Mouse (Mus musculus) left cerebral cortex, postnatal 10 days (tissue): ENCODE measurements at regions not wholly inside any gene's neighbourhood (a gene's known extent, or its start where the extent isn't known, plus 50 kb on each side); places are given as distances from the start of the nearest gene placed in this dataset.

Experiments used
- DNase-seq, 2 experiments: peaks; one replicate each; pipeline ENCODE4 v3.0.0; 2021 to 2022; ENCODE audit warnings: low spot score in 2 of 2, mixed read lengths in 1 of 2; ENCODE audit errors: extremely low spot score in 1 of 2
- intact Hi-C: fragments of 180-260 bp; cut with DNase I; formaldehyde crosslinking; loops from one replicate; pipeline ENCODE4 v1.15.1; 2025

DNA sequence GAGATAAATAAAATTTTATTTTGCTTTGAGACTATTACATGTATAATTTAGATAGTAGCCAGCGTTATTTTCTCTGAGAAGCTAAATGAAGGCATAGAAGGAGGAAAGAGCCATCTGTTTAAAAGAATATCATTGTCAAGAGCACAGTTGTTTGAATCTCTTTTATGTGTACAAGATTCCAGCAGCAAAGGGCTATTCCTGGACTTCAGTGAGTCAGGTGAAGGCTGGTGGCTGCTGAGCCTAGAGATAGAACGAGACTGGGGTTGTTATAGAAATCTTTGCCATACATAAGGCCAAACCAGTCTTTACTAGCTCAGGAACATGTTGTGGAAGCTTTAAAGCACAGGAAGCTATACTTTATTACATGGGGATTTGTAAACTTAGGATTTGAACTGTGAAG lies 261.6 kb downstream of the Adcyap1 start:
- intact Hi-C loops: no loop called here
- no peak for DNase-seq

DNA sequence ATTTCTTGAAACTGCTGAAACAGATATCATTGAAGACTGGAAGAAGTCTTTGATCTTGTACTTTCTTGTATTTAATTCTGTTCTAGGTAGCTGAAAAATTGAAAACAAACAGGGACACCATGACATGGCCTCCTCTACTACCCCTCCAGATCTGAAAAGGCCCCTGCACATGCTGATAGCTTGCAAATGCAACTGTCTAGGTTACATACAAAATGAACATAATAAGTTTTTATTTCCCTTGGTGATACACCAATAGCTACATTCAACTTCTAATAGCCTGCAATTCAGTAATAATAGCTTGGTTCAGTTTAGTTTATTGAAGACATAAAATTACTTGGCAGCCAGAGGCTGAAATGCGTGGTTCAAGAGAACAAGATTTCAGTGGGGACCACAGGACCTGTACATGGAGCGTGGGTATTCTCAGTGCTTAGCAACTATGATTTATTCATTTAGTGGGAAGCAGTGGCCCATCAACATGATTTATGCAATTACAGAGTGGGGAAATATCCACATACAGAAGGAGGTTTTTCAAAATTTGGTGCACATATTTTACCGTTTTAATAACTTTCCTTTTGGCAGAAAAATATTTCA lies 264.9 kb downstream of the Adcyap1 start:
- DNase-seq: no peak
- intact Hi-C loops: no loop called here

DNA sequence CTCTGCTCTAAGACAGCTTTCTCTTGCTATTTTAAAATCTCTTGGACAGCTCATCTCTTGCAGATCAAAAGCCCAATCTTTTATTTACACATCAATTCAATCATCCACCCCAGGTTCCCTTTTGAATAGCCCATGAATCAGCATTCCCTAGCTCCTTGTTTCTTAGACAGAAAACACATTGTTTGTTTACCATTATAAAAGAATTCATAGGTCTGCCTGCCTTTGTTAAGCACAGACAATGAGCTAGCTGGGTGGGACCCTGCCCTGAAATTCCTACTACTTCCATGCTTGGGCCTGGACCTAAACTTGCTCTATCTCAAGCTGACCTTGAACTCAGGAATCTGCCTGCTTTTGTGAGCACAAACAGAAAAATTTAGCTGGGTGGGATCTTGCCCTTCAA lies 283.6 kb downstream of the Adcyap1 start:
- intact Hi-C loops: no loop called here
- DNase-seq: no peak

- intact Hi-C loops: no loop called here
- no peak for DNase-seq
Measured at GRCm38 (mm10) chr17:93484540-93484939, 285.7 kb downstream of the Adcyap1 start.

DNA sequence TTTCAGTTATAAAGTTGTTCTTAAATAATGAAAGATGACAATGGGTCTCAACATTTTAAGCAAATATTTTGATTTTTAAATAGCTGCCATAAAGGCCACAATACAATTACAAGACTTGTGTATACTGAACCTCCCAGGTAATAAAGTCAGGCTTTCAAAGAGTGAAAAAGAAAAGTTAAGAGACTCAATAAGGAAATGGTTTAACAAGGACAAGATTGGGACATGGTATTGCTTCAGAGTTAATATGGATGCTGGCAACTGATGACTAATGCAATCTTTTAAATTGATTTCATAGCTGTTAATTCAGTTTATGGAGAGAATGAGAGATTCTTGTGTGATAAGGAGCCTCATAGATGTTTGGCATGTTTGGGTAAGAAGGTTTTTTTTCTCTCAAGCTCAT lies 287.6 kb downstream of the Adcyap1 start:
- no peak for DNase-seq
- intact Hi-C loops: no loop called here

DNA sequence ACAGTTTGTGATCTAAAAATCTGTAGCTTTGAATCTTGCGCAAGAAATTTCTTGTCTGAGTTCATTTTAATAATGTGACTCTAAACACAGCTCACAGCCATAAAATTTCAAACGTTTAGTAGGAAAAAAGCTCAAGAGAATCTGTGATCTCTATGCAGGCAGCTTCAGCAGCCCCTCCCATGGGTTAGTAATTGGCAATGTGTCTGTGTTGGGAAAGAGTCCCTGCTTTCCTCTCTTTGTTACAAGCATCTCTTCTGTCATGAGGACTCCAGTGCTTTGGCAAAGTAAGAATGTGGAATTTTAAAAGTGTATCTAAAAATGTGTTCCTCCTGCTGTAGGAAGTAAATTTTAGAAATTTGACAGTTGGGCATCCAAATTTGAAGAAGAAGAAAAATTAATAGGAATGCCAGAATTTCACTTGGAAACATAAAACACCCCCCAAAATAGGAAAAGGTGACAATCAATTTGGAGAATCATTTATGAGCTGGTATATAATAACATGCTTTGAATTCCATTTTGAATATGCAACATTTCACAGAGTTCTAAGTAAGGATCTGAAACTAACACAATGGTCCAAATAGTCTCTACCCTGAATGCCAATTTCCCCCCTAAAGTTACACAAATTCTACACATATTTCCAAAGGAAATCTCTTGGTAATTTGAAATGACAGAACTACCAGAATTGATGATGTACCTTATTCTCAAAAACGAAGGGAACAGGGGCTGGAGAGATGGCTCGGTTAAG lies 291.3 kb downstream of the Adcyap1 start:
- DNase-seq: peak in 1 of 2 experiments; percentile 48
- intact Hi-C loops: no loop called here

DNA sequence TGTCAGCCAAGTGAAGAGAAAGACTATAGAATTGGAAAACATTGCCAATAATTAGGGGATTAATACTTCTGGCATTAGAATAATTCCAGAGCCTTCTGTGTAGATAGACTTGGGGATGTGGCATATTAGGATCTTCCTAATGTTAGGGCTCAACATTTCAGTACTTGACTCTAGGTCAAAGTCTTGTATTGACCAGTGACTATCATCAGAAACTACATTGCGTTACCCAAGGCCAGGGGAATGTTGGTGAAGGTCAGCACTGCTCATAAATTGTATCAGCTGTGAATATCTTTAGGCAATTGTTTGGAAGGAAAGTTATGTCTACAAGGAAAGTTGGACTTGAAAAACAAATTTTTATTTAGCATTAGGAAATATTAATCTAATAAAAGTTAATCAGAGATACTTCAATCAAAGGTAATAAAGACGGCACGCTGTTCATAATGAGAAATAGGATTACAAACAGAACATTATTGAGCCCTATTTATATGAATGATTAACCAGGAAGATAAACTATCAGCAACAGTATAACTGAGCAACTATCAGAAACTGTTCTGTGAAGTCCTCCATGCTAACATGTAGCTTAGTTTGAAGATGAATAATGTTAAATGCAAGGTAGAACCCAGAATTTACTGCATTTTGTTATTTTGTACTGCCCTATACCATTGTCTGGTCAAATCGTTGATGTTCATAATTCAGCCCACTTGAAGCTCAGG lies 310.2 kb downstream of the Adcyap1 start:
- intact Hi-C loops: no loop called here
- DNase-seq: no peak

- intact Hi-C loops: no loop called here
- no peak for DNase-seq
Measured at GRCm38 (mm10) chr17:93523406-93523805, 324.6 kb downstream of the Adcyap1 start.

DNA sequence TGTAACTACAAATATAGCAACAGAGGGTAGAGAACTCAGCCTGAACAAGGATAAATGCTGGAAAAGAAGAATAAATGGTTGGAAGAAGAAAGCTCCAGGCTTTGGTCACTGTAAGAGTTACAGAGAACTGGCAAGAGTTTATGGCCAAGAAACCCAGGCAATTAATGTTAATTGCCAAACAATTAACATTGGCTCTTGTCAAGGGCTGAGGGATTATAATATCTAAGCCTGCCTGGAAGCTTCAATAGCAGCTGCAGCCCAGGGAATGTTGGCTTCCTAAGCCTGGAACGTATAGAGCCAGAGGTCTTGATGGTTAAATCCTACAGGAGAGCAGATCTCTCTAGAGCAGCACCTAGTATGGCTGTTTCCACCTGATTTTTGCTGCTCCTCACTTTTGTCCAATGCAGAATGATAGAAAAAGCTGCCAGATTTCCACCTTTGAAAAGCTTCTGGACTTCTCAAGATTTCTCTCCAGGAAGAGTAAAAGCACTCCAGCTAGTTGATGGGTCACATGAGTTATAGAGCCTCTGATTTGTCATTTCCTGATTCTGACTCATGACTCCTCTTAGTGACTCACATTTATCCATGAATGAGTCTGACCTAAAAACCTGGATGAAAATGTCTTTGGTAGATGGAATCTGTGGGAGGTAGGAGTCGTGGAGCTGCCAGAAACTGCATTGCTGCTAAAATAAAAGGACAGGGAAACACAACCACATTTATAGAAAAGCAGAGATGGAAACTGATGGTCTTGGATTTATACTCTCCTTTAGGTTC lies 327.2 kb downstream of the Adcyap1 start:
- no peak for DNase-seq
- intact Hi-C loops: no loop called here

- DNase-seq: no peak
- intact Hi-C loops: loop anchor here (10.0 kb wide), 1 partner anchor 338 kb away; the partner anchor contains the start of gene Adcyap1
Measured at GRCm38 (mm10) chr17:93532535-93532934, 333.7 kb downstream of the Adcyap1 start.

GRCm38 (mm10) chr17:93534945-93535344 lies 336.1 kb downstream of the Adcyap1 start:
- intact Hi-C loops: loop anchor here (10.0 kb wide), 1 partner anchor 340 kb away; the partner anchor contains the start of gene Adcyap1
- DNase-seq: no peak

- DNase-seq: no peak
- intact Hi-C loops: loop anchor here (10.0 kb wide), 1 partner anchor 341 kb away; the partner anchor contains the start of gene Adcyap1
Measured at GRCm38 (mm10) chr17:93535751-93536150, 336.9 kb downstream of the Adcyap1 start.

- DNase-seq: no peak
- intact Hi-C loops: no loop called here
Measured at GRCm38 (mm10) chr17:93541795-93542194, 343.0 kb downstream of the Adcyap1 start.

DNA sequence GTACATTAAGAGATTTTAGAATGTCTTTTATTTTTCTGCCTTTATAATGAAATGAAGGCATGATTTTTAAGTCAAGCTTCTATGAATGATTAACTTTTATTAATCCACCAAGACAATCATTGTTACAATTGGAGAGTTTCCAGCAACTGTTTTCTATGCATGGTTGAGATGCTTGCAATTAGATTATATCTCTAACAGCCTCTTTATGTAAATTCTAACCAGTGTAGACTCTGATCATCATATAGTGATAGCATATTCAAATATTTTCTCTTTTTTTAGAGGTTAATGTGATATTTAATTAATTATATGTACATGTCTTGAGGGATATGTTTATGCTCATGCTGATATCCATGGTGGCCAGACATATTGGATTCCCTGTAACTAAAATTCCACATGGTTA lies 351.5 kb downstream of the Adcyap1 start:
- intact Hi-C loops: no loop called here

DNA sequence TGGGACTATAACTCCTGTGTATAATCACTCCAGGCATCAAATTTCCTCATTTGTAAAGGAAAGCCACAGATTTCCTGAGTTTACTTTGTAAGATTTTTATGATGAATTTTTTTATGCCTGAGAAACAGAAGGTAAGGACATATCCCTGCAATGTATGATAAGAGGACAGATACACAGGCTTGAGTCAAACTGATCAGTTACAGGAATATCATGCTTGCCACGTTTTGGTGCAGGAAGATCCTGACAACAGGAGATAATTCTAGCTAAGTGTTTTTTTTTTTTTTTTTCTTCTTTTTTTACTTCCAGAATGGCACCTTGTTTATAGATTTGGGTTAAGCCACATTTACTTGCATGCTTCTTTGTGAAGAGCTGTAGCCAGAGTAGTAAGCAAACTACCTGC lies 357.1 kb downstream of the Adcyap1 start:
- DNase-seq: no peak
- intact Hi-C loops: no loop called here

More for the DNA sequence above, 351.5 kb downstream of the Adcyap1 start:
- DNase-seq: no peak

- intact Hi-C loops: no loop called here
Measured at GRCm38 (mm10) chr17:93563277-93563772, 364.5 kb downstream of the Adcyap1 start.

GRCm38 (mm10) chr17:93579981-93580380 lies 381.2 kb downstream of the Adcyap1 start:
- intact Hi-C loops: no loop called here
- DNase-seq: no peak

More at GRCm38 (mm10) chr17:93563277-93563772, 364.5 kb downstream of the Adcyap1 start:
- no peak for DNase-seq

DNA sequence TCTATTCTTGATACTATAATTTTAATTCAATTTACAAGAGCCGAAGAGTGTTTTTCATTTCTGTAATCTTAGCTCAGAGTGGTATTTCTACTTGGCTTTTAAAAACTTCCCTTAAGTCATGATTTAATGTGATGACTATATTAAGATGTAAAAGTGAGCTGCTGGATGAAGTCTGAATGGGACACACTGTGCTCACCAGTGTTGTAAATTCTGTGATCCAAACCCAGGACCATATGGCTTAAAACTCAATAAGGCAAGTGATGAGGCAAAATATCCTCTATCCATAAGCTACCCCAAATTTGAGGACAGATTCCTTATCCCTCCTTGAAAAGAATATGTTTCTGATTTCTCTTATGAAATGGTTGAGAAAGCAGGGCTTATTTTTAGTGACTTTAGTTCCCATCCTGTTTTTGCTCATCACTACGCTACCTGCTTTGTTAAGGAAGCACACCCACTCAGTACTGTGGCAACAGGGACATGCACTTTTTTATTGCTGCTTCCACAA lies 399.4 kb downstream of the Adcyap1 start:
- intact Hi-C loops: no loop called here
- DNase-seq: peak in 1 of 2 experiments; percentile 15

GRCm38 (mm10) chr17:93600236-93600635 lies 401.4 kb downstream of the Adcyap1 start:
- DNase-seq: no peak
- intact Hi-C loops: no loop called here
